Mouse (Mus musculus): ENCODE data around the gene Cd151.

DNA sequence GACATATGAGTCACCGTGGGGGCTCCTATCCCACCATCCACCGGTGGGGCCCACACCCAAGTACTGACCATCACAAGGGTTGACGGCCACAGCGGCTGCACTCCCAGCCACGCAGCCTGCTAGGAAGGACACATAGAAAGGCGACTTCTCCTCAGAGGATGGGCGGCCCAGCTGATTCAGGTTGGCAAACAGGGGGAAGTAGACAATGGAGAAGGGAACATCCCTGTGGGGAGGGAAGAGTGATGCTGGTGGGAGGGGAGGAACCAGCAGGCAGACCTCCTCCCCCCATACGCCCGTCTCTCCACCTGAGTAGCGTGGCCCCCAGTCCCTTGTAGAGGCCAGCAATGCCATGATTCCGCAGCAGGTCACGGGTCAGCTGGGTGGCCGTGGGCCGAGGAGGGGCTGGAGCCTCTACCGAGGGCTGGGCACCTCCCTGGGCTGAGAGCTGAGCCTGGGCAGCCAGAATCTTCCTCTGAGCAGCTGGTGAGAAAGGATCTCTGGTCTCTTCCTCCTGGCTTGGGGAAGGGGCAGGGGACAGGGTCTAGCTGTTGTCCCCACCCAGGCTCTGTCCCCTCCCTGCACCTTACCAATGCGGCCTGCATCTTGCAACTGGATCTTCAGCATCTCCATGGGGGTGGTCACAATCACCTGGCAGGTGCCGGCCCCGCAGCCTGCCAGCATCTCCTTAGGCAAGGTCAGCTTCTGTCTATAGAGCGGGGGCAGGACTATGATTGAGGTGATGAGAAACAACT, 35.6 kb upstream of the Cd151 start:
- TF ChIP-seq CTCF (IDR thresholded peaks at IDR 0.05; ENCODE audit: extremely low read depth, insufficient read length, insufficient replicate concordance, low read depth, low read length) (no peak), POLR2A (IDR thresholded peaks at IDR 0.05; ENCODE audit: low read depth, low read length) (no peak)

Data from small intestine, adult 2 months (tissue).